Mouse (Mus musculus) layer of hippocampus, adult 6 months (tissue): ENCODE results near the gene Cnp. TPM values are rescaled to one million over a fixed set of nuclear protein-coding genes. Genes with fewer than 3 reads are reported as not detected.

Experiments
- long read RNA-seq, 2 experiments: library from polyadenylated mRNA; unstranded; transcript quantifications; one replicate each; pipeline ENCODE4 v2.0.0; 2019 to 2020
- polyA plus RNA-seq: library from polyadenylated mRNA; unstranded; fragments of <200 nt; fragmentation: Nextera tagmentation; gene quantifications from 2 replicates; pipeline ENCODE4 v1.2.3, GENCODE M21; 2021

Cnp gene
- 455 and 528 TPM in 2 replicates for polyA plus RNA-seq
- long read RNA-seq, experiment 1, transcript Cnp-204 (3 exons, 2,904 nt) = minor isoform, 405 of 1,578 reads
- long read RNA-seq, experiment 1, transcript Cnp-201 (4 exons, 2,357 nt) = major isoform, 1,085 of 1,578 reads
- long read RNA-seq, experiment 1, partial matches to known transcripts = 69 of 1,578 reads
- long read RNA-seq, experiment 1, other reads (novel, unspliced or antisense) = 19 of 1,578 reads
- long read RNA-seq, experiment 2, transcript Cnp-202 (3 exons, 1,618 nt) = minor isoform, 5 of 4,799 reads
- long read RNA-seq, experiment 2, transcript Cnp-204 (3 exons, 2,904 nt) = minor isoform, 991 of 4,799 reads
- long read RNA-seq, experiment 2, transcript Cnp-201 (4 exons, 2,357 nt) = major isoform, 3,704 of 4,799 reads
- long read RNA-seq, experiment 2, partial matches to known transcripts = 43 of 4,799 reads
- long read RNA-seq, experiment 2, other reads (novel, unspliced or antisense) = 56 of 4,799 reads

GRCm38 (mm10) chr11:100574708-100575483 lies at the start of gene Cnp:
Cnp (plus strand) TSS chr11:100574904.

GRCm38 (mm10) chr11:100527458-100528374 lies 47.0 kb upstream of the Cnp start, which contains the start of gene Acly:
Acly (minus strand) TSS chr11:100528000.

GRCm38 (mm10) chr11:100544832-100545745 lies 29.6 kb upstream of the Cnp start, which contains the start of gene Ttc25:
Ttc25 (plus strand) TSS chr11:100545607.

GRCm38 (mm10) chr11:100618761-100619484 lies 44.2 kb downstream of the Cnp start, which contains the start of gene Nkiras2:
Nkiras2 (plus strand) TSS chr11:100619244.

GRCm38 (mm10) chr11:100619982-100620381 lies 45.3 kb downstream of the Cnp start, which contains the start of gene Dnajc7:
Dnajc7 (minus strand) TSS chr11:100620168.

Other genes with a start within 250 kb of the Cnp start
- gene Gast, start 240.5 kb upstream of the Cnp start, polyA plus RNA-seq = 0.40 TPM in 1 of 2 replicates, not detected in the other
- gene Hap1, start 218.8 kb upstream of the Cnp start, polyA plus RNA-seq = 27.8 and 29.6 TPM in 2 replicates
- 35.2 and 59.0 TPM in 2 replicates for gene Jup, start 177.1 kb upstream of the Cnp start, polyA plus RNA-seq
- 17.5 and 18.0 TPM in 2 replicates for gene P3h4, start 160.1 kb upstream of the Cnp start, polyA plus RNA-seq
- 8.8 and 10.2 TPM in 2 replicates for gene Fkbp10, start 159.2 kb upstream of the Cnp start, polyA plus RNA-seq
- gene Nt5c3b, start 133.1 kb upstream of the Cnp start, polyA plus RNA-seq = 42.8 and 48.5 TPM in 2 replicates
- 0.31 and 0.34 TPM in 2 replicates for gene Klhl10, start 133.0 kb upstream of the Cnp start, polyA plus RNA-seq
- 16.7 and 17.7 TPM in 2 replicates for gene Klhl11, start 102.2 kb upstream of the Cnp start, polyA plus RNA-seq
- 84.9 and 99.2 TPM in 2 replicates for gene Acly, start 46.9 kb upstream of the Cnp start, polyA plus RNA-seq
- gene Ttc25, start 29.3 kb upstream of the Cnp start, polyA plus RNA-seq = 0.93 and 1.8 TPM in 2 replicates
- 15.1 and 15.8 TPM in 2 replicates for gene Nkiras2, start 44.3 kb downstream of the Cnp start, polyA plus RNA-seq
- gene Dnajc7, start 45.3 kb downstream of the Cnp start, polyA plus RNA-seq = 80.2 and 86.1 TPM in 2 replicates
- gene Zfp385c, start 117.6 kb downstream of the Cnp start, polyA plus RNA-seq = 0.10 and 0.11 TPM in 2 replicates
- gene Dhx58, start 129.4 kb downstream of the Cnp start, polyA plus RNA-seq = 0.87 and 1.2 TPM in 2 replicates
- 14.9 and 15.6 TPM in 2 replicates for gene Kat2a, start 137.6 kb downstream of the Cnp start, polyA plus RNA-seq
- gene Hspb9, start 138.9 kb downstream of the Cnp start, polyA plus RNA-seq = not detected in 2 replicates
- 37.1 and 48.7 TPM in 2 replicates for gene Rab5c, start 163.3 kb downstream of the Cnp start, polyA plus RNA-seq
- 0.14 and 0.23 TPM in 2 replicates for gene Kcnh4, start 185.0 kb downstream of the Cnp start, polyA plus RNA-seq
- gene Hcrt, start 188.0 kb downstream of the Cnp start, polyA plus RNA-seq = not detected in 2 replicates
- gene Ghdc, start 196.1 kb downstream of the Cnp start, polyA plus RNA-seq = 5.4 TPM in 2 replicates